Mouse (Mus musculus): ENCODE results near the gene Dscam. TPM values are rescaled to one million over a fixed set of nuclear protein-coding genes. Genes with fewer than 3 reads are reported as not detected.

The Dscam gene
- polyA plus RNA-seq, 1 experiment from 2014 or later = 4.8 TPM

- Histone ChIP-seq H3K4me3 (no peak overlapping the region), H3K4me2 (replicated peaks) (no peak overlapping the region), H3K9me3 (no peaks in the 10 kb centered on the region), H3K9ac (replicated peaks) (no peak overlapping the region), H3K4me1 (no peaks in the 10 kb centered on the region), H3K27ac (replicated peaks) (no peak overlapping the region), H3K36me3 (no peaks in the 10 kb centered on the region), H3K27me3 (no peaks in the 10 kb centered on the region)
- no peak for ATAC-seq (ENCODE audit: low FRiP score, low read depth)
- WGBS = 86% methylated on average over 4 of the region's 4 CpGs
Measured at GRCm38 (mm10) chr16:96655548-96655947, 515.0 kb downstream of the Dscam start.

DNA sequence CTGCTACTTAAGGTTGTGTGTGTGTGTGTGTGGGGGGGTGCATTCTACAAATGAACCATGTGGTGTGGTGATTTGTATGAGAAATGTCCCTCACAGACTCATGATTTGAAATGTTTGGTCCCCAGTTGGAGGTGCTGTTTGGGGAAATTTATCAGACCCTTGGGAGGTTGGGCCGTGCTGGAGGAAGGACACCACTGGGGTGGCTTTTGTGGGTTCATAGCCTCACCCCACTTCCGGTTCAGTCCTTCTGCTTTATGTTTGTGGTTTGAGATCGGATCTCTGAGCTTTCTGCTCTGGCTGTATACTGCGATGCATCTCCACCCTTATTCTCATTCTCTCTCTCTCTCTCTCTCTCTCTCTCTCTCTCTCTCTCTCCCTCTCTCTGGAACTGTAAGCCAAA is 516.5 kb downstream of the Dscam start:
- no peak overlapping the region for H3K4me2 ChIP-seq (replicated peaks)
- WGBS = 90% methylated on average over 4 of the region's 4 CpGs
- no peak for ATAC-seq (ENCODE audit: low FRiP score, low read depth)
- no peak overlapping the region for H3K27ac ChIP-seq (replicated peaks)
- H3K36me3 ChIP-seq = no peaks in the 10 kb centered on the region
- no peak overlapping the region for H3K9ac ChIP-seq (replicated peaks)
- H3K4me3 ChIP-seq = no peak overlapping the region
- no peaks in the 10 kb centered on the region for H3K9me3 ChIP-seq
- H3K4me1 ChIP-seq = no peaks in the 10 kb centered on the region
- H3K27me3 ChIP-seq = no peaks in the 10 kb centered on the region

- Histone ChIP-seq H3K27me3 (no peaks in the 10 kb centered on the region), H3K4me3 (no peak overlapping the region), H3K9me3 (no peaks in the 10 kb centered on the region), H3K4me1 (no peaks in the 10 kb centered on the region), H3K36me3 (no peaks in the 10 kb centered on the region), H3K9ac (replicated peaks) (no peak overlapping the region), H3K27ac (replicated peaks) (no peak overlapping the region), H3K4me2 (replicated peaks) (no peak overlapping the region)
- no peak for ATAC-seq (ENCODE audit: low FRiP score, low read depth)
- 94% methylated on average over 3 of the region's 3 CpGs for WGBS
Measured at GRCm38 (mm10) chr16:96651444-96651843, 519.1 kb downstream of the Dscam start.

DNA sequence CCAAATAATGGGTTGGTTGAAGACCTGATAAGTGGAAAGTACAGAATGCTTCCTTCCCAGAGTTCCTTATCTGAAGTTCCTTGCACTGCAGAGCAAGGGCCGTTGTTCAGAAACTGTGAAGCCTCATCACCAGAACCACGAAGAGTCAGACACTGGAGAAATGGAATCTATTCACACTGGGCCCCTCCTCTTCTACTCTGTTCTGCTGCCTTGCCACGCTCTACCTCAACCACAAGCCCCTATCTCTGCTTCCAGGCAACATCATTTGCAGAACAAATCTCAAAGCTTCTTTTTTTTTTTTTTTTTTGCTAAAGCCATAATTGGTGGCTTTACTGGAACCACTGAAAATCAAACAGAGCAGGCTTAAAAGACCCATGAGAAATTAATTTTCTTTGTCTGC is 530.5 kb downstream of the Dscam start:
- no peak for ATAC-seq (ENCODE audit: low FRiP score, low read depth)
- H3K27me3 ChIP-seq = no peaks in the 10 kb centered on the region
- 82% methylated on average over 3 of the region's 3 CpGs for WGBS

GRCm38 (mm10) chr16:96635916-96636315 is 534.6 kb downstream of the Dscam start:
- Histone ChIP-seq H3K36me3 (no peaks in the 10 kb centered on the region), H3K9ac (replicated peaks) (no peak overlapping the region), H3K4me2 (replicated peaks) (no peak overlapping the region), H3K4me3 (no peak overlapping the region), H3K27me3 (no peaks in the 10 kb centered on the region), H3K27ac (replicated peaks) (no peak overlapping the region), H3K4me1 (no peaks in the 10 kb centered on the region), H3K9me3 (no peaks in the 10 kb centered on the region)
- WGBS = 64% methylated on average over 2 of the region's 2 CpGs
- ATAC-seq (ENCODE audit: low FRiP score, low read depth) = no peak

More for the DNA sequence above, 530.5 kb downstream of the Dscam start:
- Histone ChIP-seq H3K4me1 (no peaks in the 10 kb centered on the region), H3K36me3 (0 out of 2 replicates have a peak, but pooled peaks cover 8% of the 10 kb centered on the region), H3K9me3 (no peaks in the 10 kb centered on the region), H3K9ac (replicated peaks) (no peak overlapping the region), H3K4me2 (replicated peaks) (no peak overlapping the region), H3K4me3 (no peak overlapping the region), H3K27ac (replicated peaks) (no peak overlapping the region)

DNA sequence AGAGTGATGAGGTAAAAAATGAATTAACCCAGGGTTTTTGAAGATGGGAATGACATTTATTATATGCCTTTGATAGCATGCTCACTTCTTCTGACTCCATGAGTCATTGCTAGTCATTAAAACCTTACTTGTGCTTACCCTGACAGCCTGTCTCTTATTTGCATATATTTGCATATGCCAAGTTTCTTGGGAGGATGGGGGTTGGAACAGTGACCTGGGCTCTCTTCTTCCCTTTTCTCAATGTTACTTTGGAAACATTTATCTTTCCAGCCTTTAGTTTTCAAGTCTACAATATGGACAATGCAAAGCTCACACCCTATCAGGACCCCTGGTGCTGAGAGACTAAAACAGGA is 535.8 kb downstream of the Dscam start:
- H3K9ac ChIP-seq (replicated peaks) = no peak overlapping the region
- no peaks in the 10 kb centered on the region for H3K4me1 ChIP-seq

GRCm38 (mm10) chr16:96634097-96634790 is 536.3 kb downstream of the Dscam start:
- no peak overlapping the region for H3K9ac ChIP-seq (replicated peaks)
- H3K9me3 ChIP-seq = no peaks in the 10 kb centered on the region
- no peaks in the 10 kb centered on the region for H3K27me3 ChIP-seq
- H3K27ac ChIP-seq (replicated peaks) = no peak overlapping the region
- no peaks in the 10 kb centered on the region for H3K4me1 ChIP-seq
- WGBS = 89% methylated on average over 4 of the region's 4 CpGs
- ATAC-seq (ENCODE audit: low FRiP score, low read depth) = no peak
- H3K4me3 ChIP-seq = no peak overlapping the region
- no peak overlapping the region for H3K4me2 ChIP-seq (replicated peaks)
- no peaks in the 10 kb centered on the region for H3K36me3 ChIP-seq

More for the DNA sequence above, 535.8 kb downstream of the Dscam start:
- no peak for ATAC-seq (ENCODE audit: low FRiP score, low read depth)
- H3K36me3 ChIP-seq = no peaks in the 10 kb centered on the region
- H3K27me3 ChIP-seq = no peaks in the 10 kb centered on the region
- H3K9me3 ChIP-seq = no peaks in the 10 kb centered on the region
- H3K4me2 ChIP-seq (replicated peaks) = no peak overlapping the region
- H3K27ac ChIP-seq (replicated peaks) = no peak overlapping the region
- no peak overlapping the region for H3K4me3 ChIP-seq

DNA sequence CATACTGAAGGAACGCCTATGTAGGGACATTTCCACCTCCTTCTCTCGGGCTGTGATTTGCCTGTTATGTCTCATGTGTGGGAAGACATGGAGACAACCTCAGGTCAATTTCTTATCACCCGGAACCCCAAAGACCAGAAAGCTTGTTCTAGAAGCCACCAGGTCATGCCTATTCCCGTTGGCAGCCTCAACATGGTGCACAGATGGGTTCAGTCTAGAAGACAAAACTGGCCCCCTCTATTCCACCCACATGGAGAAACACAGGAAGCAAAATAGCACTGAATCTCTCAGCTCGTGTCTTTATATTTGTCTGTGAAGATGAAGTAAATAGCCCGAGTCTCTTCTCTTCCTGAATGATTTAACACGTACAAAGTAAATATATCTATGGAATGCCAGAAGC is 540.3 kb downstream of the Dscam start:
- no peaks in the 10 kb centered on the region for H3K36me3 ChIP-seq
- H3K4me1 ChIP-seq = peaks cover under 1% of the 10 kb centered on the region; the same call in 1 of the 2 replicates
- no peak for ATAC-seq (ENCODE audit: low FRiP score, low read depth)
- no peak overlapping the region for H3K4me3 ChIP-seq
- no peak overlapping the region for H3K27ac ChIP-seq (replicated peaks)
- H3K9me3 ChIP-seq = no peaks in the 10 kb centered on the region
- H3K4me2 ChIP-seq (replicated peaks) = no peak overlapping the region
- H3K9ac ChIP-seq (replicated peaks) = no peak overlapping the region
- 85% methylated on average over 7 of the region's 7 CpGs for WGBS
- no peaks in the 10 kb centered on the region for H3K27me3 ChIP-seq

DNA sequence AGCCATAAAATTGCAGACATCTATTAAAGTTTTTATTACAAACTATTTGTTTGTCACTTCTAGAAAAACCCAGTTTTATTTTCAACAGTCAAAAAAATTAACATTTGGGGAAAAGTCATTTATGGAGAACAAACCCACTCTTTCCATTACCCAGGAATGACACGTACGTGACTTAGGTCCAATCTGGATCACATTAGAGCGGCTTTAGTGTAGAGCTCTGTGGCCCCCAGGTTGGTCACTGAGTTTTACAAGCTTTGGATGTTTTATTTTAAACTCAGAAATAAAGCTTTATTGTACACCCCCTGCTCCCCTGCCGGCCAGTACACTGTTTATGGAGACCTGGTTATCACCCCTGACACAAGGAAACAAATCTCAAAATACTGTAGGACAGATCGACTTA is 540.9 kb downstream of the Dscam start:
- no peak overlapping the region for H3K4me2 ChIP-seq (replicated peaks)
- H3K27ac ChIP-seq (replicated peaks) = no peak overlapping the region
- no peaks in the 10 kb centered on the region for H3K36me3 ChIP-seq
- H3K4me1 ChIP-seq = peaks cover 7% of the 10 kb centered on the region
- no peaks in the 10 kb centered on the region for H3K9me3 ChIP-seq
- 89% methylated on average over 5 of the region's 5 CpGs for WGBS
- ATAC-seq (ENCODE audit: low FRiP score, low read depth) = no peak
- H3K9ac ChIP-seq (replicated peaks) = no peak overlapping the region
- no peaks in the 10 kb centered on the region for H3K27me3 ChIP-seq
- H3K4me3 ChIP-seq = no peak overlapping the region

- Histone ChIP-seq H3K4me1 (peaks cover 9% of the 10 kb centered on the region), H3K27ac (replicated peaks) (no peak overlapping the region), H3K4me2 (replicated peaks) (no peak overlapping the region), H3K27me3 (no peaks in the 10 kb centered on the region), H3K9ac (replicated peaks) (no peak overlapping the region), H3K9me3 (no peaks in the 10 kb centered on the region), H3K4me3 (no peak overlapping the region), H3K36me3 (no peaks in the 10 kb centered on the region)
- 63% methylated on average over 4 of the region's 4 CpGs for WGBS
- no peak for ATAC-seq (ENCODE audit: low FRiP score, low read depth)
Measured at GRCm38 (mm10) chr16:96625468-96625867, 545.1 kb downstream of the Dscam start.

DNA sequence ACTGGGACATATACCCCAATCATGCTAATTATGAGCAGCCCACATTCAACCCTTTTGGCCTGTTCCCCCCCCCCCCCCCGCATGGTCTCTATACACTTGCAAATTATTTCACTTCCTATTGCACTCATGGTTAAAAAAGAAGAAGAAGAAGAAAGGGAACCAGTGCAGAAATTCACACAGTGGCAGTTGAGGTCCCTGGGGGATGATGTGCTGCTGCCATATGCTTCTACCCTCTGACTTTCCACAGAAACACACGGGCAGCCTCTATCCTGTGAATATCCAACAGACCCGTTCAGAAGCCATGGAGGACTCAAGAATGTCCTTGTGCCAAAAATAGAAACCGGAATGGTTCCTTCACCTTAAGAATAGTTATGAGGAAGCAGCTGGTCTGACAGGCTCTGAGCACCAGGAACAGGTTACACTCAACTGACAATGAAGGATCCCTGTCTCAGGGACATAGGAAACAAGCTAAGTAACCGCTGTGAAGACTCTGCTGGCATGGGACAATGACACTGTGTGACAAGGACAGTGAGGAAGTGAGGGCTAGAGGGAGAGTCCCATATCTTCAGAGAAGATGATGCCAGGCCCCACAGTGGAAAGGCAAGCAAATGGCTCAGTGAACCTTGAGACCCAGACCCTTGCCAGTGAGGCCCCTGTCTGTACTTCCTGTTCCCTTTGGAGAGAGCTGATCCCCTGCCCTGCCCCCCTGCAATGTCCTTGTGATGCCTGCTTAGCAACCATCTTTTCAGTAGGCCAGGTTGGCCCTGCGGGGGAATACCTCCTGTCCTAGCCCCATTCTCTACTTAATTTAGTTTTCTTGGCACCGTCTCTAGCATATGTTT is 545.8 kb downstream of the Dscam start:
- ATAC-seq (ENCODE audit: low FRiP score, low read depth) = no peak

GRCm38 (mm10) chr16:96620861-96621260 is 549.7 kb downstream of the Dscam start:
- Histone ChIP-seq H3K4me2 (replicated peaks) (no peak overlapping the region), H3K9ac (replicated peaks) (no peak overlapping the region), H3K27me3 (no peaks in the 10 kb centered on the region), H3K4me3 (no peak overlapping the region), H3K9me3 (no peaks in the 10 kb centered on the region), H3K4me1 (peaks cover 9% of the 10 kb centered on the region), H3K27ac (replicated peaks) (no peak overlapping the region), H3K36me3 (no peaks in the 10 kb centered on the region)
- 86% methylated on average over 6 of the region's 6 CpGs for WGBS
- ATAC-seq (ENCODE audit: low FRiP score, low read depth) = no peak

More for the DNA sequence above, 545.8 kb downstream of the Dscam start:
- Histone ChIP-seq H3K9ac (replicated peaks) (no peak overlapping the region), H3K27me3 (no peaks in the 10 kb centered on the region), H3K4me2 (replicated peaks) (no peak overlapping the region), H3K36me3 (no peaks in the 10 kb centered on the region), H3K9me3 (no peaks in the 10 kb centered on the region), H3K4me3 (no peak overlapping the region), H3K27ac (replicated peaks) (no peak overlapping the region), H3K4me1 (peaks cover 9% of the 10 kb centered on the region)
- WGBS = 72% methylated on average over 6 of the region's 7 CpGs
